Comparison of ENCODE assay signal across 24 mouse cellular contexts in genomic region chr6:90546274-90546673, GRCm38 (mm10). TPM values are rescaled to one million over a fixed set of nuclear protein-coding genes. Genes with fewer than 3 reads are reported as not detected.
A peak's percentile ranks its signal among the peaks of the same experiment; 100 is the strongest.
DNase-seq lines count a peak whose midpoint lies in the region; ATAC-seq and TF ChIP-seq lines count a peak whose summit lies in the region.
"Had no signal": no experiment of that assay in that cellular context is flagged by ENCODE, and none has a peak within 500 bp of the region (broad histone marks: within the 10 kb centered on the region; RNA-seq: fewer than 3 reads in every experiment).

No protein-coding gene starts in this region.

- DNase-seq in embryo, embryonic 10.5 days (ENCODE audit: low spot score), result peak; percentile 7
- no peak for DNase-seq in embryo, embryonic 11 days
- peak; percentile 61 for DNase-seq in kidney, adult 9 months
- DNase-seq in liver, adult 2 months (ENCODE audit: extremely low read depth, low read depth, low spot score), result peak; percentile 88
- DNase-seq in yolk sac, embryonic 10.5 days (ENCODE audit: low spot score), result peak; percentile 48
- DNase-seq: adrenal gland, postnatal 10 days; cerebellum, adult 11 months; cerebellum, adult 2 months; cerebellum, adult 9-11 months; cerebellum, postnatal 25 days; gastrocnemius, postnatal 25 days; heart, adult 18-20 months; heart, postnatal 10 days; heart, postnatal 36 days had no signal

- no peak overlapping the region for H3K9ac ChIP-seq in kidney, embryonic 14.5 days (ENCODE audit: low read depth, low read length)
- H3K9ac ChIP-seq in liver, adult 2 months (ENCODE audit: low read depth, low read length), result peak overlapping the region; percentile 53
- H3K9ac ChIP-seq in liver, embryonic 12.5 days, result no peak overlapping the region
- H3K9ac ChIP-seq in forebrain, embryonic 16.5 days (replicated peaks; ENCODE audit: low read depth, low read length), result no peak overlapping the region
- H3K9ac ChIP-seq: forebrain, embryonic 13.5 days; heart, embryonic 12.5 days; heart, embryonic 15.5 days; hindbrain, embryonic 13.5 days had no signal

- H3K27me3 ChIP-seq in kidney, embryonic 14.5 days (ENCODE audit: control insufficient read depth, insufficient read depth, low read length), result no peaks in the 10 kb centered on the region; the same call in 1 of the 2 replicates
- no peaks in the 10 kb centered on the region for H3K27me3 ChIP-seq in liver, adult 2 months (ENCODE audit: control insufficient read depth, insufficient read depth, low read length)
- peaks cover 19% of the 10 kb centered on the region for H3K27me3 ChIP-seq in liver, embryonic 12.5 days (replicated peaks)
- H3K27me3 ChIP-seq in forebrain, embryonic 16.5 days (replicated peaks; ENCODE audit: control insufficient read depth, insufficient read depth, low read length), result no peaks in the 10 kb centered on the region

- no peak for ATAC-seq in kidney, embryonic 14.5 days (ENCODE audit: low FRiP score, low TSS enrichment)
- ATAC-seq in liver, embryonic 12.5 days, result no peak
- ATAC-seq in forebrain, embryonic 16.5 days, result no peak
- ATAC-seq: forebrain, embryonic 13.5 days; hindbrain, embryonic 16.5 days had no signal

- H3K9me3 ChIP-seq in kidney, embryonic 14.5 days (ENCODE audit: control insufficient read depth, low read length), result no peaks in the 10 kb centered on the region
- H3K9me3 ChIP-seq in liver, embryonic 12.5 days (replicated peaks), result no peaks in the 10 kb centered on the region
- H3K9me3 ChIP-seq in forebrain, embryonic 16.5 days (ENCODE audit: control insufficient read depth, low read length), result no peaks in the 10 kb centered on the region
- H3K9me3 ChIP-seq: forebrain, embryonic 10.5 days; forebrain, embryonic 13.5 days; heart, embryonic 12.5 days; heart, embryonic 15.5 days; hindbrain, embryonic 10.5 days; hindbrain, embryonic 13.5 days had no signal

- peaks cover 10% of the 10 kb centered on the region; the same call in 1 of the 2 replicates for H3K79me2 ChIP-seq in liver, adult 2 months (ENCODE audit: control insufficient read depth, insufficient read depth, low read length)

- TF ChIP-seq POLR2A in liver, adult 2 months (IDR thresholded peaks at IDR 0.05; ENCODE audit: extremely low read depth, insufficient read depth, low read length), result peak; percentile 30; the same call in 1 of the 2 replicates

- H3K4me3 ChIP-seq in kidney, embryonic 14.5 days (ENCODE audit: low read length), result no peak overlapping the region
- no peak overlapping the region for H3K4me3 ChIP-seq in liver, adult 2 months (ENCODE audit: insufficient read depth, low read depth, low read length)
- no peak overlapping the region for H3K4me3 ChIP-seq in liver, embryonic 12.5 days
- H3K4me3 ChIP-seq in forebrain, embryonic 16.5 days (replicated peaks; ENCODE audit: low read length), result no peak overlapping the region
- H3K4me3 ChIP-seq: forebrain, embryonic 10.5 days; forebrain, embryonic 13.5 days; heart, embryonic 12.5 days; heart, embryonic 15.5 days; hindbrain, embryonic 10.5 days; hindbrain, embryonic 13.5 days had no signal

- WGBS in kidney, embryonic 14.5 days, result 65% methylated on average over 3 of the region's 3 CpGs
- 10% methylated on average over 3 of the region's 3 CpGs for WGBS in liver, adult 2 months
- WGBS in liver, embryonic 12.5 days (ENCODE audit: insufficient replicate concordance), result 48% methylated on average over 3 of the region's 3 CpGs
- WGBS in forebrain, embryonic 16.5 days, result 69% methylated on average over 3 of the region's 3 CpGs

- no peaks in the 10 kb centered on the region for H3K36me3 ChIP-seq in kidney, embryonic 14.5 days (ENCODE audit: control insufficient read depth, insufficient read depth, low read length)
- no peaks in the 10 kb centered on the region for H3K36me3 ChIP-seq in liver, adult 2 months (ENCODE audit: control insufficient read depth, insufficient read depth, low read length)
- no peaks in the 10 kb centered on the region for H3K36me3 ChIP-seq in liver, embryonic 12.5 days
- H3K36me3 ChIP-seq in forebrain, embryonic 16.5 days (ENCODE audit: control insufficient read depth, insufficient read depth), result no peaks in the 10 kb centered on the region
- H3K36me3 ChIP-seq: forebrain, embryonic 10.5 days; heart, embryonic 12.5 days; heart, embryonic 15.5 days; hindbrain, embryonic 10.5 days; hindbrain, embryonic 13.5 days had no signal

- no peak overlapping the region for H3K4me2 ChIP-seq in kidney, embryonic 14.5 days (replicated peaks; ENCODE audit: low read depth, low read length)
- H3K4me2 ChIP-seq in liver, embryonic 12.5 days, result no peak overlapping the region
- no peak overlapping the region for H3K4me2 ChIP-seq in forebrain, embryonic 16.5 days (ENCODE audit: low read length)
- H3K4me2 ChIP-seq: forebrain, embryonic 13.5 days; heart, embryonic 12.5 days; heart, embryonic 15.5 days; hindbrain, embryonic 13.5 days had no signal

- no peak for TF ChIP-seq CTCF in liver, adult 2 months (IDR thresholded peaks at IDR 0.05; ENCODE audit: low read depth, low read length)

- H3K27ac ChIP-seq in kidney, embryonic 14.5 days (ENCODE audit: low read depth, low read length), result no peak overlapping the region
- peak overlapping the region; percentile 97 for H3K27ac ChIP-seq in liver, adult 2 months (replicated peaks; ENCODE audit: insufficient read depth, low read depth, low read length)
- no peak overlapping the region for H3K27ac ChIP-seq in liver, embryonic 12.5 days
- H3K27ac ChIP-seq in forebrain, embryonic 16.5 days (ENCODE audit: low read length), result no peak overlapping the region
- H3K27ac ChIP-seq: forebrain, embryonic 10.5 days; forebrain, embryonic 13.5 days; heart, embryonic 15.5 days; hindbrain, embryonic 10.5 days; hindbrain, embryonic 13.5 days had no signal

- H3K4me1 ChIP-seq in kidney, embryonic 14.5 days (ENCODE audit: control insufficient read depth, insufficient read depth, low read length), result 0 out of 2 replicates have a peak, but pooled peaks cover 9% of the 10 kb centered on the region
- peaks cover 48% of the 10 kb centered on the region for H3K4me1 ChIP-seq in liver, adult 2 months (ENCODE audit: control insufficient read depth, insufficient read depth, low read length)
- 0 out of 2 replicates have a peak, but pooled peaks cover 11% of the 10 kb centered on the region for H3K4me1 ChIP-seq in liver, embryonic 12.5 days
- no peaks in the 10 kb centered on the region; the same call in 1 of the 2 replicates for H3K4me1 ChIP-seq in forebrain, embryonic 16.5 days (replicated peaks; ENCODE audit: control insufficient read depth, insufficient read depth, low read length)

RNA-seq across cellular contexts. Expression of gene Slc41a3, which starts 58.3 kb away (rescaled TPM):
- polyA plus RNA-seq in kidney, embryonic 14.5 days (2014; fragmentation: Nextera tagmentation; extraction: Ambion mirVana), result 4.2 and 7.2 TPM in 2 replicates
- 1.1 and 1.5 TPM in 2 replicates for total RNA-seq in liver, adult 2 months (2014; rRNA removed)
- 1.0 and 1.5 TPM in 2 replicates for polyA plus RNA-seq in liver, adult 2 months (2012; rRNA removed)
- polyA plus RNA-seq in liver, embryonic 12.5 days (2016; fragmentation: Nextera tagmentation; extraction: Ambion mirVana), result 39.7 and 42.4 TPM in 2 replicates
- polyA plus RNA-seq in forebrain, embryonic 16.5 days (2015; fragmentation: Nextera tagmentation; extraction: Ambion mirVana), result 2.4 and 3.3 TPM in 2 replicates
